Mouse (Mus musculus) hindbrain, embryonic 13.5 days (tissue): Measurements from ENCODE around the gene Tubgcp3. TPM values are rescaled to one million over a fixed set of nuclear protein-coding genes. Genes with fewer than 3 reads are reported as not detected.

Source experiments
- ATAC-seq: fragments of 200-750 bp; cut with Nextera tagmentation; 2 replicates; pipeline ENCODE4 v1.8.0; 2017; ENCODE audit warnings: moderate TSS enrichment; ENCODE audit not compliant: low FRiP score
- H3K27ac ChIP-seq: fragments of 300-500 bp; sonication (generic); 2 replicates; pipeline ENCODE4 v1.5.1; 2015; ENCODE audit warnings: inconsistent platforms, mild to moderate bottlenecking, moderate library complexity
- H3K27me3 ChIP-seq: fragments of 300-500 bp; sonication (generic); 2 replicates; pipeline ENCODE4 v1.6.1; 2015; ENCODE audit warnings: mild to moderate bottlenecking, inconsistent platforms
- H3K36me3 ChIP-seq: fragments of 300-500 bp; sonication (generic); 2 replicates; pipeline ENCODE4 v1.6.1; 2015; ENCODE audit warnings: mild to moderate bottlenecking, inconsistent platforms
- H3K4me1 ChIP-seq: fragments of 300-500 bp; sonication (generic); replicated peaks from 2 replicates; pipeline ENCODE4 v1.6.1; 2015; ENCODE audit warnings: inconsistent platforms
- H3K4me2 ChIP-seq: fragments of 300-500 bp; sonication (generic); 2 replicates; pipeline ENCODE4 v1.6.1; 2015; ENCODE audit warnings: inconsistent platforms, mild to moderate bottlenecking, moderate library complexity
- H3K4me3 ChIP-seq: fragments of 300-500 bp; sonication (generic); 2 replicates; pipeline ENCODE4 v1.5.1; 2015; ENCODE audit warnings: mild to moderate bottlenecking, inconsistent platforms
- H3K9ac ChIP-seq: fragments of 300-500 bp; sonication (generic); 2 replicates; pipeline ENCODE4 v1.6.1; 2015; ENCODE audit warnings: mild to moderate bottlenecking, inconsistent platforms
- H3K9me3 ChIP-seq: fragments of 300-500 bp; sonication (generic); 2 replicates; pipeline ENCODE4 v1.6.1; 2016; ENCODE audit warnings: inconsistent platforms
- WGBS: fragments of 180-500 bp; shearing (Covaris S2); methylation state at CpG from one replicate; pipeline ENCODE4 v1.1.7; 2015; 5-methylcytosine and 5-hydroxymethylcytosine counted together
- polyA plus RNA-seq: library from polyadenylated mRNA; unstranded; fragments of >200 nt; fragmentation: Nextera tagmentation; extraction: Ambion mirVana; gene quantifications from 2 replicates; pipeline ENCODE4 v1.2.1, GENCODE M21; 2015

The Tubgcp3 gene
- polyA plus RNA-seq, result 38.4 and 41.5 TPM in 2 replicates

GRCm38 (mm10) chr8:12672056-12672881 is at the start of gene Tubgcp3:
TSS of gene Tubgcp3 (minus strand) at chr8:12672248.
- WGBS, result under 1% methylated on average over 65 of the region's 65 CpGs
- Histone ChIP-seq H3K9me3 (no peaks in the 10 kb centered on the region), H3K4me3 (peak within 1 kb of the TSS; percentile 94), H3K27me3 (peaks cover 9% of the 10 kb centered on the region), H3K27ac (peak within 1 kb of the TSS; percentile 88), H3K4me2 (peak within 1 kb of the TSS; percentile 79), H3K9ac (peak within 1 kb of the TSS; percentile 95), H3K4me1 (peaks cover 21% of the 10 kb centered on the region), H3K36me3 (no peaks in the 10 kb centered on the region)
- ATAC-seq, result peak; percentile 94

- no peaks in the 10 kb centered on the region for H3K36me3 ChIP-seq
- H3K27me3 ChIP-seq, result no peaks in the 10 kb centered on the region
- no peak overlapping the region for H3K4me2 ChIP-seq
- H3K4me1 ChIP-seq, result peaks cover 12% of the 10 kb centered on the region; the same call in 1 of the 2 replicates
- WGBS, result 74% methylated on average over 9 of the region's 9 CpGs
- no peak for ATAC-seq
- H3K27ac ChIP-seq, result no peak overlapping the region
- no peak overlapping the region for H3K4me3 ChIP-seq
- no peak overlapping the region for H3K9ac ChIP-seq
- no peaks in the 10 kb centered on the region for H3K9me3 ChIP-seq
Measured at GRCm38 (mm10) chr8:12719091-12719490, 47.0 kb upstream of the Tubgcp3 start.

GRCm38 (mm10) chr8:12715861-12716585 is 44.0 kb upstream of the Tubgcp3 start:
- no peaks in the 10 kb centered on the region for H3K27me3 ChIP-seq
- WGBS, result 88% methylated on average over 18 of the region's 18 CpGs
- no peak overlapping the region for H3K4me2 ChIP-seq
- H3K4me1 ChIP-seq, result peaks cover 10% of the 10 kb centered on the region; the same call in 1 of the 2 replicates
- H3K4me3 ChIP-seq, result no peak overlapping the region
- H3K9me3 ChIP-seq, result no peaks in the 10 kb centered on the region
- no peak overlapping the region for H3K27ac ChIP-seq
- ATAC-seq, result no peak
- H3K36me3 ChIP-seq, result no peaks in the 10 kb centered on the region
- no peak overlapping the region for H3K9ac ChIP-seq

- Histone ChIP-seq H3K4me2 (no peak overlapping the region), H3K27me3 (no peaks in the 10 kb centered on the region), H3K9ac (no peak overlapping the region), H3K9me3 (no peaks in the 10 kb centered on the region), H3K4me3 (no peak overlapping the region), H3K27ac (no peak overlapping the region), H3K36me3 (no peaks in the 10 kb centered on the region), H3K4me1 (no peaks in the 10 kb centered on the region)
- 81% methylated on average over 7 of the region's 7 CpGs for WGBS
- ATAC-seq, result no peak
Measured at GRCm38 (mm10) chr8:12711623-12712022, 39.6 kb upstream of the Tubgcp3 start.

GRCm38 (mm10) chr8:12703597-12703996 is 31.5 kb upstream of the Tubgcp3 start:
- 94% methylated on average over 4 of the region's 4 CpGs for WGBS
- H3K27ac ChIP-seq, result no peak overlapping the region
- H3K4me3 ChIP-seq, result no peak overlapping the region
- no peaks in the 10 kb centered on the region for H3K36me3 ChIP-seq
- H3K9ac ChIP-seq, result no peak overlapping the region
- no peak overlapping the region for H3K4me2 ChIP-seq
- no peaks in the 10 kb centered on the region for H3K9me3 ChIP-seq
- ATAC-seq, result no peak
- no peaks in the 10 kb centered on the region for H3K27me3 ChIP-seq
- H3K4me1 ChIP-seq, result no peaks in the 10 kb centered on the region

- Histone ChIP-seq H3K4me1 (no peaks in the 10 kb centered on the region), H3K4me2 (no peak overlapping the region), H3K36me3 (no peaks in the 10 kb centered on the region), H3K4me3 (no peak overlapping the region), H3K27ac (no peak overlapping the region), H3K9ac (no peak overlapping the region), H3K9me3 (no peaks in the 10 kb centered on the region), H3K27me3 (no peaks in the 10 kb centered on the region)
- ATAC-seq, result no peak
- 55% methylated on average over 8 of the region's 8 CpGs for WGBS
Measured at GRCm38 (mm10) chr8:12702290-12702689, 30.2 kb upstream of the Tubgcp3 start.

GRCm38 (mm10) chr8:12698660-12699277 is 26.7 kb upstream of the Tubgcp3 start:
- ATAC-seq, result no peak
- Histone ChIP-seq H3K27ac (no peak overlapping the region), H3K4me1 (no peaks in the 10 kb centered on the region), H3K36me3 (no peaks in the 10 kb centered on the region), H3K27me3 (no peaks in the 10 kb centered on the region), H3K4me3 (no peak overlapping the region), H3K9ac (no peak overlapping the region), H3K4me2 (no peak overlapping the region), H3K9me3 (no peaks in the 10 kb centered on the region)
- WGBS, result 44% methylated on average over 3 of the region's 3 CpGs

GRCm38 (mm10) chr8:12688851-12689250 is 16.8 kb upstream of the Tubgcp3 start:
- 0 out of 2 replicates have a peak, but pooled peaks have one; percentile 69 for ATAC-seq
- H3K27ac ChIP-seq, result no peak overlapping the region

GRCm38 (mm10) chr8:12677529-12677928 is 5.5 kb upstream of the Tubgcp3 start:
- H3K4me3 ChIP-seq, result no peak overlapping the region
- 1% methylated on average over 7 of the region's 7 CpGs for WGBS
- peak; percentile 73; the same call in 1 of the 2 replicates for ATAC-seq

More at GRCm38 (mm10) chr8:12688851-12689250, 16.8 kb upstream of the Tubgcp3 start:
- peaks cover 17% of the 10 kb centered on the region for H3K4me1 ChIP-seq
- H3K4me3 ChIP-seq, result no peak overlapping the region
- H3K9me3 ChIP-seq, result no peaks in the 10 kb centered on the region
- no peak overlapping the region for H3K4me2 ChIP-seq
- 46% methylated on average over 7 of the region's 7 CpGs for WGBS
- H3K27me3 ChIP-seq, result no peaks in the 10 kb centered on the region
- H3K36me3 ChIP-seq, result no peaks in the 10 kb centered on the region
- no peak overlapping the region for H3K9ac ChIP-seq

GRCm38 (mm10) chr8:12671473-12672055 is 484 bp downstream of the Tubgcp3 start:
- peak overlapping the region; percentile 88 for H3K27ac ChIP-seq
- ATAC-seq, result peak; percentile 80
- peaks cover 21% of the 10 kb centered on the region for H3K4me1 ChIP-seq
- peaks cover 9% of the 10 kb centered on the region for H3K27me3 ChIP-seq
- H3K4me2 ChIP-seq, result peak overlapping the region; percentile 79
- WGBS, result under 1% methylated on average over 32 of the region's 38 CpGs
- peak overlapping the region; percentile 95 for H3K9ac ChIP-seq
- H3K4me3 ChIP-seq, result peak overlapping the region; percentile 94
- no peaks in the 10 kb centered on the region for H3K36me3 ChIP-seq
- H3K9me3 ChIP-seq, result no peaks in the 10 kb centered on the region

More at GRCm38 (mm10) chr8:12677529-12677928, 5.5 kb upstream of the Tubgcp3 start:
- Histone ChIP-seq H3K4me2 (no peak overlapping the region), H3K9ac (no peak overlapping the region), H3K27ac (no peak overlapping the region), H3K4me1 (peaks cover 8% of the 10 kb centered on the region), H3K36me3 (no peaks in the 10 kb centered on the region), H3K27me3 (peaks cover 19% of the 10 kb centered on the region), H3K9me3 (no peaks in the 10 kb centered on the region)

- Histone ChIP-seq H3K4me3 (peak overlapping the region; percentile 94), H3K4me2 (peak overlapping the region; percentile 79), H3K27ac (no peak overlapping the region), H3K9ac (peak overlapping the region; percentile 95), H3K9me3 (no peaks in the 10 kb centered on the region), H3K36me3 (no peaks in the 10 kb centered on the region), H3K4me1 (peaks cover 21% of the 10 kb centered on the region), H3K27me3 (peaks cover 3% of the 10 kb centered on the region; the same call in 1 of the 2 replicates)
- no peak for ATAC-seq
- 36% methylated on average over 6 of the region's 6 CpGs for WGBS
Measured at GRCm38 (mm10) chr8:12670965-12671364, 1.1 kb downstream of the Tubgcp3 start.

GRCm38 (mm10) chr8:12668832-12669231 is 3.2 kb downstream of the Tubgcp3 start:
- H3K4me2 ChIP-seq, result no peak overlapping the region
- 92% methylated on average over 6 of the region's 6 CpGs for WGBS
- no peak for ATAC-seq
- H3K4me3 ChIP-seq, result no peak overlapping the region
- H3K36me3 ChIP-seq, result no peaks in the 10 kb centered on the region
- peaks cover 21% of the 10 kb centered on the region for H3K4me1 ChIP-seq
- no peaks in the 10 kb centered on the region for H3K9me3 ChIP-seq
- H3K27ac ChIP-seq, result no peak overlapping the region
- H3K27me3 ChIP-seq, result no peaks in the 10 kb centered on the region
- H3K9ac ChIP-seq, result no peak overlapping the region
